Mouse (Mus musculus): Measurements from ENCODE around the gene Gm10642.
A peak's percentile ranks its signal among the peaks of the same experiment; 100 is the strongest.

Gm10642 gene

DNA sequence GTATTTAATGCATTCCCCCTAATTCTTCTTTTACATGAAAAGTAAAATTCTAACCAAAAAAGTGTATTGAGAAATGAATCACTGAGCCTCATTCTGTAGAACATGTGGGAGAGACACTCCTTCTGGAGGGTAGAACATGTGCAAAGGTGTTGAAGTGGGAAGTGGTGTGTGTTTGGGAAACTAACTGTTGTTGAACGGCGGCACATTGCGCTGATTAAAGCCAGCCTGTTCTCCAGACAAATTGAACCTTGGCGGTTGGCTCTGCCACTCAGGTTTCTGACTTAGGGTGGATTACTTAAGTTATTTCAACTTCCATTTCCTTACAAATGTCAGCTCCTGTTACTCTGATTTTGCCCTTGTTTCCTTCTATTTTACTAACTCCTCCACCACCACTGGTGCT is 17.6 kb downstream of the Gm10642 start:
- no peak for DNase-seq

DNA sequence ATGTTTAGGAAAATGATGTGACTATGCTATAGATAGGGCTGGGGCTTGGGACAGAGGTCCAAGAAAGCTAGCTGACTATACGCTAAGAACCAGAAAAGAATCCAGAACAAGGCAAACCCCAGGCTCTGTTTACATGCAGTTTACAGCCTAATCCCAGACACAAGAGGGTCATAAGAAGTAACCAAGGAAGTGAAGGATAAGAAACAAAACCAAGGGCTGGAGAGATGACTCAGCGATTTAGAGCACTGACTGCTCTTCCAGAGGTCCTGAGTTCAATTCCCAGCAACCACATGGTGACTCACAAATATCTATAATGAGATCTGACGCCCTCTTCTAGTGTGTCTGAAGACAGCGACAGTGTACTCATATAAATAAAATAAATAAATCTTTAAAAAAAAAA is 19.1 kb downstream of the Gm10642 start:
- DNase-seq = no peak

DNA sequence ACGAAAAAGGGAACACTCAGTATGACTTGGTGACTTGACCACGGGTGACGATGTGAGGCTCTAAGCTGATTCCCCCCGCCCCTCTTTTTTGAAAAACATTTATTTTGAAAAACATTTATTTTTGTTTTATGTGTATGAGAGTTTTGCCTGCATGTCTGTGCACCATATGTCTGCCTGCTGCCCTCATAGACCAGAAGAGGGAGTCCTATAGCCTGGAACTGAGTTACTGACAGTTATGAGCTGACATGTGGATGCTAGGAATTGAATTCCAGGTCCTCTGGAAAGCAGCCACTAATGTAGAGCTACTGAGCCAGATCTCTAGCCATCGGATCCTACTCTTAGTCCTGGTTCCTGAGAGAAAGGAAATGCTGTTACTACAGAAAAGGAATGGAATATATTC is 19.9 kb downstream of the Gm10642 start:
- no peak for DNase-seq

GRCm38 (mm10) chr9:70678682-70679131 is 22.7 kb downstream of the Gm10642 start, which contains the start of gene Adam10:
Gene Adam10, plus strand, starts transcription at chr9:70678997.
- DNase-seq = peak; percentile 99

DNA sequence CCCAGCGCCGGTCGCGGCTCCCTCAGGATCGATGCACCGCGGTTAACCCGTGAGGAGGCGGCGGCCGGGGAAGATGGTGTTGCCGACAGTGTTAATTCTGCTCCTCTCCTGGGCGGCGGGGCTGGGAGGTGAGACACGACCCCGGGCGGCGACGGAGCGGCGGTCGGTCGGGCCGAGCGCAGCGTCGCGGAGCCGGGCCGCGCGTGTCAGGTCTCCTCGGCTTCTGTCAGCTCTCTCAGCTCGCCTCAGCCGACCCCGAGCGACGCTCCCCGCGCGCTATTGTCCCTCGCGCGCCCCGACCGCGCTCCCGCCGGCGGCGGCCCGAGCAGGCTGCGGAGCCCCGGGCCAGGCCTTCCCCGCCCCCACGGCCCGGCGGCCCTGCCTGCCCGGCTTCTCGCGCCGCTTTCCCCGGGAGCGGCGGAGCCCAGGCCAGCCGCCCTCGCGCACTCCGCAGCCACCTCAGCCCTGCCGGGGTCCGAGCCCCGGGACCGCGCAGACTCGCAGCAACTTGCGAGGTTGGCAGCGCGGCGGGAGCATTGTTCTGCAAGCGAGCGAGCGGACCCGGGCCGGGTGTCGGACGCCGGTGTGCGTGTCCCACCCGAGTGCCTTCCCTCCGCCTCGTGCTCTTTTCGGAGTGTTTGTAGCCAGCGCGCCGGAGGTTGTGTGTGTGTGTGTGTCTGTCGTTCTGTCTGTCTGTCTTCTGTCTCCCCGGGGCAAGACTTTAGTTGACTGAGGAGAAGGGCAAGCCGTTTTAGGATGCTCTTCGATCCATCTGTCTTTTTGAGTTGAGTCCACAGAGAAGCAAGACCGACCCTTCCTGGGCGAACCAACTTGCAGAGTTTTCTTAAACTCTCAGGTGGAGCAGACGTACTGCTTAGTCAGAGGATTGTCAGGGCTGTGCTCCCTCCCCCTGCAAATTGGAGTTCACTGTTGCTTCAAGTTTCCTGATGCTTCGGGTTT is 23.4 kb downstream of the Gm10642 start:
- DNase-seq = peak; percentile 46

- no peak for DNase-seq
Observed at GRCm38 (mm10) chr9:70682202-70682601, 26.2 kb downstream of the Gm10642 start.

DNA sequence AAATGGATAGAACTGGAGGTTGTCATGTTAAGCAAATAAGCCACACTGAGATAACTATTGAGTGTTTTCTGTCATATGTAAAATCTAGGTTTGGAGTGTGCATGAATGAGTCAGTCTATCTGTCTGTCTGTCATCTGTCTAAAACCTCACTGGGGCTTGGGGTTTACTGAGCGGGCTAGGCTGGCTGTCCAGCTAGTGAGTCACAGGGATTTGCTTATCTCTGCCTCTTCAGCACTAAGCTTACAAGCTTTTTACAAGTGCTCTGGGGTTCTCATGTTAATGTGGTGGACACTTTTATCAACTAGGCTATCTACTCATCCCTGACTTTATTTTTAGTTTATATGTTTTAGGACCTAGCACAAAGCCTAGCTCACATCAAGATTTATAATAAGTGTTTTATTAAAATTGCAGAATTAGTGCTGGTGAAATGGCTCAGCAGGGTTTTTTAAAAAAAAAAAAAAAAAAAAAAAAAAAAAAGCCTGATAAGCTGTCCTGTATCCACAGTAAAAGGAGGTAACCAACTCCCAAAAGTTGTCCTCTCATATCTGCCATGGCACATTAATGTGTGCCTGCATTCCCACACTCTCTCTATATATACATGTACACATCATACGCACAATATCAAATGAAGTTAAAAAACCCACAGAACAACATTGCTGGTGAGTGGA is 32.4 kb downstream of the Gm10642 start:
- no peak for DNase-seq

- no peak for DNase-seq
Observed at GRCm38 (mm10) chr9:70689926-70690325, 33.9 kb downstream of the Gm10642 start.

GRCm38 (mm10) chr9:70690579-70690978 is 34.5 kb downstream of the Gm10642 start:
- DNase-seq = no peak

GRCm38 (mm10) chr9:70691772-70692693 is 36.0 kb downstream of the Gm10642 start:
- DNase-seq = no peak

DNA sequence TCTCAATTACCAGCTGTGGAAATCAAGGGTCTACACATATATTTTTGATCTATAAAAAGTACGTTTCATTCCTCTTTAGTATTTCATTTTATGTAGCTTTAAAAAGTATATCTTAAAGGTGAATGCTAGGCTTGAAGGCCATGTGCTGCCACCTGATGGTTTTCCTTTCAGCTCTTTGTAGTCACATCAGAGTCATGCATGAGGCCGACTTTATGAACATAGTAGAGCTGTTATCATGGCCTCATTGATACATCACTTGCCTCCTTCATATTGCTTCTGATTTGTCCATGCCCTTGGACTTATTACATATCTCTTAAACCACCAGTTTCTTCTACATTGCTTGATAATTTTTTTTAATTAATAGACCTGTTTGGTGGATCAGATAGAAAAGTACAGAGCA is 39.7 kb downstream of the Gm10642 start:
- no peak for DNase-seq

- no peak for DNase-seq
Observed at GRCm38 (mm10) chr9:70698090-70698489, 42.0 kb downstream of the Gm10642 start.

DNA sequence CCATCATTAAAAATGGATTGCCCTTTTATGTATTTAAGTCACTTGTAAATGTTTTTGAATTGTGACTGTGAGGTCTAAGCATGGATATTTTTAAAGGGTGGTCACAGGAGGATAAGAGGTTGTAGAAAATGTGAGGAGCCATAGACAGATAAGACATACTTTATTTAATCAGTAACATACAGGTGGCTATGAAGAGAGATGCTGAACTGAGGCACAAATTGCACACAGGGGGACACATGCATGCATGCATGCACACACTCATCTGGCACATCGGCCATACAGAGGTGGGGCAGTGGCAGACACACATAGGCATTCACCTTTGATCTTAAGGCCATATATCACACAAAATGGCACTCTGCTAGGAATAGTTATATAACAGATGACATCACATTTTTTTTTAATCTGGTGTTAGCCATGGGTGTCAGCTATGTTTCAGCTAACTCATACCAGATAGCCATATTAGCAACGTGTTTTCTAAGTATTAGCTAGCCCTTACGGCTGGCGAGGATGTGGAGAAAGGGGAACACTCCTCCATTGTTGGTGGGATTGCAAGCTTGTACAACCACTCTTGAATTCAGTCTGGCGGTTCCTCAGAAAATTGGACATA is 47.6 kb downstream of the Gm10642 start:
- no peak for DNase-seq

GRCm38 (mm10) chr9:70706444-70706843 is 50.4 kb downstream of the Gm10642 start:
- no peak for DNase-seq

All from right cerebral cortex, postnatal 14 days (tissue).